Mouse (Mus musculus) olfactory bulb, adult 2 months (tissue): ENCODE data around the gene Cd72. TPM values are rescaled to one million over a fixed set of nuclear protein-coding genes. Genes with fewer than 3 reads are reported as not detected.

Experiments
- H3K27ac ChIP-seq: fragments of 200-500 bp; 2 replicates; pipeline ENCODE4 v1.5.1; 2012; ENCODE audit warnings: low read depth, low read length; ENCODE audit not compliant: insufficient read depth
- H3K4me1 ChIP-seq: fragments of 200-500 bp; 2 replicates; pipeline ENCODE4 v1.6.1; 2012; ENCODE audit warnings: low read length; ENCODE audit not compliant: control insufficient read depth, insufficient read depth
- H3K4me3 ChIP-seq: fragments of 200-500 bp; 2 replicates; pipeline ENCODE4 v1.5.1; 2012; ENCODE audit warnings: mild to moderate bottlenecking, low read depth, low read length, moderate library complexity; ENCODE audit not compliant: insufficient read depth
- CTCF ChIP-seq: fragments of 200-500 bp; IDR thresholded peaks from 2 replicates; pipeline ENCODE4 v1.5.1; 2012; ENCODE audit warnings: low read depth, mild to moderate bottlenecking, low read length, moderate library complexity; ENCODE audit not compliant: insufficient read depth
- POLR2A ChIP-seq: fragments of 200-500 bp; IDR thresholded peaks from 2 replicates; pipeline ENCODE4 v1.6.1; 2012; ENCODE audit warnings: mild to moderate bottlenecking, low read depth, low read length, moderate library complexity; ENCODE audit not compliant: insufficient read depth
- WGBS: fragments of 180-500 bp; shearing (Covaris S2); methylation state at CpG from one replicate; pipeline ENCODE4 v1.1.7; 2018; 5-methylcytosine and 5-hydroxymethylcytosine counted together
- polyA plus RNA-seq: library from polyadenylated mRNA; stranded (reverse); fragments of >200 nt; gene quantifications from 2 replicates; pipeline ENCODE4 v1.2.4, GENCODE M21; 2012; ENCODE audit warnings: low replicate concordance; ENCODE audit not compliant: missing spikeins, insufficient read depth, insufficient read length

Gene Cd72
- polyA plus RNA-seq, 1 experiment: not detected

DNA sequence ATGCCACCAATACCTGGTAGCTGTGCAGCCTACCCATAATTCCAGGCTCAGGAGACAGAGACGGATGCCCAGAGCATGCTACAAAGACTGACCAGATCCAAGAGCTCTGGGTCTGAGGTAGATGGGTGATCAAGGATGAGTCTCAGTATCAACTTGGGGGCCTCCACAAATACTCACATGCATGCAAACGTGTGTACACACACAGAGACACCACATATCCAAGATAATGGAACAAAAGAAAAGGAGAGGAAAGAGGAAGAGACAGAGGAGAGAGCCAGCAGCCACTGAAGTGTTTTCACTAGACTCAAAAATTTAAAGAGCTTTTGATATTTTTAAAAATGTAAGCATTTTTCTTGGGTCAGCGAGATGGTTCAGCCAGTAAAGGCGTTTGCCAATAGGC is 36.0 kb downstream of the Cd72 start:
- TF ChIP-seq CTCF (no peak), POLR2A (no peak)
- 56% methylated on average over 4 of the region's 4 CpGs for WGBS
- no peak overlapping the region for H3K4me3 ChIP-seq
- H3K4me1 ChIP-seq: peaks cover 24% of the 10 kb centered on the region
- H3K27ac ChIP-seq: no peak overlapping the region

- TF ChIP-seq POLR2A (no peak), CTCF (no peak)
- peaks cover 27% of the 10 kb centered on the region for H3K4me1 ChIP-seq
- H3K4me3 ChIP-seq: no peak overlapping the region
- WGBS: 55% methylated on average over 16 of the region's 16 CpGs
- no peak overlapping the region for H3K27ac ChIP-seq
These were observed 37.0 kb downstream of the Cd72 start for GRCm38 (mm10) chr4:43417269-43418062.

DNA sequence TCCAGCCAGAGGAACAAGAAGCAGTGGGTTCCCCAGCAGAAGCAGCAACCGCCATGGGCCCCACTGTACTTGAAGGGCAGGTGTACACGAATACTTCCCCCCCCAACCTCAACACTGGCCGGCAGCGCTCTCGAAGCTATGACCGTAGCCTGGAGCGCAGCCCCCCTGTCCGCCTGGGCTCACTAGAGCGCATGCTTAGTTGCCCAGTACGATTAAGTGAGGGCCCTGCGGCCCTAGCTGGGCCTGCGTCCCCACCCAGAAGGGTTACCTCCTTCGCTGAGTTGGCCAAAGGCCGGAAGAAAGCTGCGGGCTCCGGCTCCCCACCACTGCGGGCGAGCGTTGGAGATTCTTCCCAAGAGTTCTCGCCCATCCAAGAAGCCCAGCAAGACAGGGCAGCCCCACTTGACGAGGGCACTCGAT is 38.3 kb downstream of the Cd72 start:
- no peak for TF ChIP-seq POLR2A
- H3K4me3 ChIP-seq: no peak overlapping the region
- WGBS: 97% methylated on average over 22 of the region's 22 CpGs
- peaks cover 30% of the 10 kb centered on the region for H3K4me1 ChIP-seq
- no peak overlapping the region for H3K27ac ChIP-seq

DNA sequence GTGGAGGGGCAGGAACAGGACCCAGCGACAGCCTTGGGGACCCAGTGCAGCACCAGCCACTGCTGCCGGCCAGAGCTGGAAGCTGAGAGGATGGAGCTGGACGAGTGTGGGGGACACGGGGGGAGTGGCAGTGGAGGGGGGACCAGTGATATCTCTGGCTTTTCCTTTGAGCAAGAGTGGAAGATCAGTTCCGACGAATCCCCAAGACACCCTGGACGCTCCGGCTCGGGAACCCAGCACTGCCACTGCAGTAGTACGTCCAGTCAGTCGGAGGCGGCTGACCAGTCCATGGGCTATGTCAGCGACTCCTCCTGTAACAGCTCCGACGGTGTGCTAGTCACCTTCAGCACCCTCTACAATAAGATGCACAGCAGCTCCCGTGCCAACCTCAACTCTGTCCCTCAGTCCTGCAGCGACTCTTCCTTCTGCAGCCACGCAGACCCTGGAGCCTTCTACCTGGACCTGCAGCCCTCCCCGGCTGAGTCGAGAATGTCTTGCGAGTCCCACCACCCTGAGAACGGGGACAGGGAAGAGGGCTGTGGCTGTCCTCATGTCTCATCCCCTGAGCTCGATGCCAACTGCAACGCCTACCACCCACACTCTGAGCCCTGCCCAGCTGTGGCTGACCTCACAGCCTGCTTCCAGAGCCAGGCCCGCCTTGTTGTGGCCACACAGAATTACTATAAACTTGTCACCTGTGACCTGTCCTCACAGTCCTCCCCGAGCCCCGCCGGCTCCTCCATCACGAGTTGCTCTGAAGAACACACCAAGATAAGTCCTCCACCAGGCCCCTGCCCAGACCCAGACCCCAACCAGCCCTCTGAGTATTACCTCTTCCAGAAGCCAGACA is 39.0 kb downstream of the Cd72 start:
- WGBS: 85% methylated on average over 29 of the region's 29 CpGs
- Histone ChIP-seq H3K4me1 (peaks cover 33% of the 10 kb centered on the region), H3K27ac (no peak overlapping the region), H3K4me3 (no peak overlapping the region)
- TF ChIP-seq CTCF (no peak), POLR2A (no peak)

DNA sequence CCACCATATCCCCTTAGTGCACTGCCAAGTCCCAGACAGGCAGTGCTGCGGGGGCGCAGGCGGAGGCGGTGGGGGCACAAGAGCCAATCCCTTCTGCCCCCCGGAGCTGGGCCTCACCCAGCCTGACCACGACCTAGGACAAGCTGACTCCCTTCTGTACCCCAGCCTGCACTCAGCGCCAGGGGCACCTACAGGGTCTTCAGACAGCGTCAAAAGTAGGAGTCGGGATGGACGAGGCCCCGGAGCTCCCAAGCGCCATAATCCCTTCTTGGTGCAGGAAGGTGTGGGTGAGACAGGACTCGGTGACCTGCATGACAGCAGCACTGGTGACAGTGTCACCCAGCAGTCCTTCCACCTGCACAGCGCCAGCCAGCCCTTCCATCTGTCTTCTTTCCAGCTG is 39.7 kb downstream of the Cd72 start:
- Histone ChIP-seq H3K4me3 (no peak overlapping the region), H3K4me1 (peaks cover 33% of the 10 kb centered on the region), H3K27ac (no peak overlapping the region)
- TF ChIP-seq POLR2A (no peak), CTCF (no peak)
- 87% methylated on average over 14 of the region's 14 CpGs for WGBS

GRCm38 (mm10) chr4:43407071-43407920 is 47.1 kb downstream of the Cd72 start:
- WGBS: 48% methylated on average over 12 of the region's 12 CpGs
- Histone ChIP-seq H3K27ac (peak overlapping the region; percentile 82), H3K4me3 (peak overlapping the region; percentile 56), H3K4me1 (peaks cover 32% of the 10 kb centered on the region)
- TF ChIP-seq CTCF: no peak
- no peak for TF ChIP-seq POLR2A

DNA sequence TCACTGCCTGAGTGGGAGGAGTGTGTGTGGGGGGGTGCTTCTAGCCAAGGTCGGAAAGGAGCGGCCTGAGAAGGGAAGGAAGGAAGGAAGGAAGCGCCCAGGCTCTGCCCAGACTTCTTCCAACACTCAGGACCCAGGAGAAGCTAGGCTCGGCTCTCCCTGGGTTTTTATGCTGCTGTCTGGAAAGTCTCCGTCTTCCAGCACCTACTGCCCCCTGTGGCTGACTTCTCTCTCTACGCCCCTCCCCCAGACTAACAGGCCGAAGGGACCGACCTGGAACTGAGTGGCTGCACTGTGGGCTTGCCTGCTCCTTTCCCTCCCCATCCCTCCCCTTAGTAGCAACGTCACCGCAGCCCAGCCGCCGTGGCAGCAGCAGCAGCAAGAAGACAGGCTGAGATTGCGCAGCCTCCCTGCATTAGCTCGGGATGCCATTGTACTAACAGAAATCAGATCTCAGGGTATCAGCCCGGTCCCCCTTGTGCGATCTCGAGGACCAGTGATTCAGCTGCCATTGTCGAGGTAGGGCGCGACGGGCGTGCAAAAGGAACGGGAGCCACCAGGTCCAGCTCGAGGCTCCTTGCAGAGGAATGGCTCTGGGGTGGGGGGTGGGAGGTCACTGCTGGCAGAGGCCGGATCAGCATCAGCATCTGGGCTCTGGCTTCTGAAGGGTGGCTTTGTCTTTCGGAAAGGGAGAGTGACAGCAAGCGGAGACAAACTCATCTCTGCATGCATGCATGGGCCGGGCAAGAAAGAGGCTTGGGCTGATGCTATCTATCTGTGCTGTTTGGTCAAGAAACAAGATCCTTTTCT is 48.1 kb downstream of the Cd72 start:
- 1% methylated on average over 28 of the region's 28 CpGs for WGBS
- peak overlapping the region; percentile 82 for H3K27ac ChIP-seq
- TF ChIP-seq POLR2A (peak; percentile 46; the same call in 1 of the 2 replicates), CTCF (no peak)
- H3K4me1 ChIP-seq: peaks cover 33% of the 10 kb centered on the region
- H3K4me3 ChIP-seq: peak overlapping the region; percentile 56

DNA sequence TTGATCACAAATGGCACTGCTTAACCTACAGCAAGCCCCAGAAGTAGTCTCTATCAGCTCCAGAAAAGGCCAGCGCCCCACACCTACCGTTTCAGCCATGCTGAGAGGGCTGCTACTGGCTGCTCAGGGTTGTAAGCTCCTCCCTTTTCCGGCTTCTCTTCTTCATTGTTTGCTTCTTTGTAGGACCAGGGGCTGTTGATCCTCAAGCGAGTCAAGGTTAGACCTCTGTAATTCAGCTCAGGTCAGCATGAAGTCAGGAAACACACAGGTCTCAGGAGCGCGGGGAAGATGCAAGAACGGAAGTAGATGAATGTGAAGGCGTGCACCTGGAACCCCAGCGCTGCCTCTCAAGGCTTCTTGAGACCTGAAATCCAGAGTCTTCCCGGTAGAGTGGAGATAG is 49.7 kb downstream of the Cd72 start:
- no peak overlapping the region for H3K4me3 ChIP-seq
- TF ChIP-seq POLR2A (no peak), CTCF (no peak)
- no peak overlapping the region for H3K27ac ChIP-seq
- WGBS: 91% methylated on average over 10 of the region's 10 CpGs
- H3K4me1 ChIP-seq: peaks cover 40% of the 10 kb centered on the region
